Mouse (Mus musculus): Measurements from ENCODE around the gene Egfl6. TPM values are rescaled to one million over a fixed set of nuclear protein-coding genes. Genes with fewer than 3 reads are reported as not detected.

Egfl6 gene
- polyA plus RNA-seq, 1 experiment = not detected

- 68% methylated on average over 1 of the region's 1 CpGs for WGBS
- Histone ChIP-seq H3K4me3 (ENCODE audit: insufficient read depth, low read depth, low read length) (no peak overlapping the region), H3K27ac (ENCODE audit: insufficient read depth, low read depth, low read length) (no peak overlapping the region), H3K4me1 (ENCODE audit: control insufficient read depth, insufficient read depth, low read length) (no peaks in the 10 kb centered on the region)
- TF ChIP-seq CTCF (IDR thresholded peaks at IDR 0.05; ENCODE audit: insufficient read depth, low read depth, low read length) = no peak
- no peak for TF ChIP-seq POLR2A (IDR thresholded peaks at IDR 0.05; ENCODE audit: insufficient read depth, low read depth, low read length)
These were observed 9.4 kb downstream of the Egfl6 start for GRCm38 (mm10) chrX:166576111-166576510.

DNA sequence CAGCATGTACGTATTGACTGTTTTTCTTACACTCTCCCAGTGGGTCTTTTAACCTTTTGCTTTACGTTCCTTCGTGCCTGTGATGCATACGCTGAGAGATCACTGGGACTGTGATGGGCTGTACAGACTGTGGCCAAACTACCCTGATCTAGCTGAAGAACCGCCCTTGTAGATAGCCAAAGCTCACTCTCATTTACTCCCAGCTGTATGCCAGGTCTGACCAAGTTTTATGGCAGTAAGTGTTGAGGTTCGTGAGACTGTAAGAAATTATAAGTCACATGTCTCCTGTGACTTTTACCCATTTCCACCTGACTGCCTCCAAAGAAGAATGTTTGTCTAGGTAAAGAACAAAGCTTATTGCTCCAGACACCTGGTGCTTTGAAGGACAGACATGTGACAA lies 19.5 kb downstream of the Egfl6 start:
- 89% methylated on average over 6 of the region's 6 CpGs for WGBS
- Histone ChIP-seq H3K4me1 (ENCODE audit: control insufficient read depth, insufficient read depth, low read length) (no peaks in the 10 kb centered on the region), H3K4me3 (ENCODE audit: insufficient read depth, low read depth, low read length) (no peak overlapping the region), H3K27ac (ENCODE audit: insufficient read depth, low read depth, low read length) (no peak overlapping the region)
- no peak for TF ChIP-seq POLR2A (IDR thresholded peaks at IDR 0.05; ENCODE audit: insufficient read depth, low read depth, low read length)
- TF ChIP-seq CTCF (IDR thresholded peaks at IDR 0.05; ENCODE audit: insufficient read depth, low read depth, low read length) = no peak

DNA sequence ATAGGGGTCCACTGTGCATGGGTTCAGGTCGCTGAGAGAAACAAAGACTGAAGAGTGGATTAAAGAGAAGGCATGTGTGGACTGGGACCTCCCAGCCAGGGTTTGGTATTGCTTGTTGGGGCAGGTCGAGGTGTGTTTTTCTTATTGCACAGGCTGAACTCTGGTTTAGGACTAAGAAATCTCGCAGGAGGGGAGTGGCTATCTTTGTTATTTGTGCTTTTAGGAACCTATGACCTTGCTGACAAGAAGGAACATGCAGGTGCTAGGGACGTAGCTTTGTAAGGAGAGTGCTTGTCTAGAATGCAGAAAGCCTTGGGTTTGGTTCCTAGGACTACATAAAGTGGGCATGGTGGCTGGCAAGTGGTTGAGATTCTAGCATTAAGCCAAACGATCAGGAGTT lies 20.1 kb downstream of the Egfl6 start:
- TF ChIP-seq CTCF (IDR thresholded peaks at IDR 0.05; ENCODE audit: insufficient read depth, low read depth, low read length) = no peak
- no peak overlapping the region for H3K27ac ChIP-seq (ENCODE audit: insufficient read depth, low read depth, low read length)
- WGBS = 75% methylated on average over 5 of the region's 5 CpGs

GRCm38 (mm10) chrX:166564900-166565299 lies 20.6 kb downstream of the Egfl6 start:
- H3K4me1 ChIP-seq (ENCODE audit: control insufficient read depth, insufficient read depth, low read length) = no peaks in the 10 kb centered on the region
- H3K4me3 ChIP-seq (ENCODE audit: insufficient read depth, low read depth, low read length) = no peak overlapping the region
- WGBS = 77% methylated on average over 5 of the region's 5 CpGs
- TF ChIP-seq POLR2A (IDR thresholded peaks at IDR 0.05; ENCODE audit: insufficient read depth, low read depth, low read length) (no peak), CTCF (IDR thresholded peaks at IDR 0.05; ENCODE audit: insufficient read depth, low read depth, low read length) (no peak)
- no peak overlapping the region for H3K27ac ChIP-seq (ENCODE audit: insufficient read depth, low read depth, low read length)

More for the DNA sequence above, 20.1 kb downstream of the Egfl6 start:
- no peak overlapping the region for H3K4me3 ChIP-seq (ENCODE audit: insufficient read depth, low read depth, low read length)
- no peaks in the 10 kb centered on the region for H3K4me1 ChIP-seq (ENCODE audit: control insufficient read depth, insufficient read depth, low read length)

- 54% methylated on average over 3 of the region's 3 CpGs for WGBS
- no peaks in the 10 kb centered on the region for H3K4me1 ChIP-seq (ENCODE audit: control insufficient read depth, insufficient read depth, low read length)
- TF ChIP-seq POLR2A (IDR thresholded peaks at IDR 0.05; ENCODE audit: insufficient read depth, low read depth, low read length) = no peak
- no peak for TF ChIP-seq CTCF (IDR thresholded peaks at IDR 0.05; ENCODE audit: insufficient read depth, low read depth, low read length)
These were observed 26.2 kb downstream of the Egfl6 start for GRCm38 (mm10) chrX:166559333-166559732.

GRCm38 (mm10) chrX:166552355-166552754 lies 33.2 kb downstream of the Egfl6 start:
- Histone ChIP-seq H3K27ac (ENCODE audit: insufficient read depth, low read depth, low read length) (no peak overlapping the region), H3K4me1 (ENCODE audit: control insufficient read depth, insufficient read depth, low read length) (no peaks in the 10 kb centered on the region), H3K4me3 (ENCODE audit: insufficient read depth, low read depth, low read length) (no peak overlapping the region)
- TF ChIP-seq POLR2A (IDR thresholded peaks at IDR 0.05; ENCODE audit: insufficient read depth, low read depth, low read length) = no peak
- TF ChIP-seq CTCF (IDR thresholded peaks at IDR 0.05; ENCODE audit: insufficient read depth, low read depth, low read length) = no peak
- 77% methylated on average over 7 of the region's 7 CpGs for WGBS

More at GRCm38 (mm10) chrX:166559333-166559732, 26.2 kb downstream of the Egfl6 start:
- Histone ChIP-seq H3K4me3 (ENCODE audit: insufficient read depth, low read depth, low read length) (no peak overlapping the region), H3K27ac (ENCODE audit: insufficient read depth, low read depth, low read length) (no peak overlapping the region)

DNA sequence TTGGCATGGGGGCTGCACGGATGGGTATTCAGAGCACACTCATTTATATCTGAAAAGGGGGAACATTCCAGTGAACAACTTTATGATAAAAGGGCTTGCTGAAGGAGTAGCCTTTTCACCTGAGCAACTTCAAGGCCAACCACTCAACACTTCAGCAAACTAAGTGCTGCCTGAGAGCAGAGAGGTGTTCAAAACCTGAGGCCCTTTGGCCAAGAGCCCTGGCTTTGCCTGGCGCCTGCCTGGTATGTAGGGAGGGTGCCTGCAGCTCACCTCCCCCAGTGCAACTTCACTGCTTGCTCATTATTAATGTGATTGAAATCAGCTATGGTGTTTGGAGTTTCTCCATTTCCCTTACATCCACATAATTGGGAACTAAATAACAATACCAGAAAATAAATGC lies 39.0 kb downstream of the Egfl6 start:
- Histone ChIP-seq H3K27ac (ENCODE audit: insufficient read depth, low read depth, low read length) (no peak overlapping the region), H3K4me1 (ENCODE audit: control insufficient read depth, insufficient read depth, low read length) (no peaks in the 10 kb centered on the region), H3K4me3 (ENCODE audit: insufficient read depth, low read depth, low read length) (no peak overlapping the region)
- TF ChIP-seq CTCF (IDR thresholded peaks at IDR 0.05; ENCODE audit: insufficient read depth, low read depth, low read length) (no peak), POLR2A (IDR thresholded peaks at IDR 0.05; ENCODE audit: insufficient read depth, low read depth, low read length) (no peak)
- 75% methylated on average over 2 of the region's 2 CpGs for WGBS

- Histone ChIP-seq H3K27ac (ENCODE audit: insufficient read depth, low read depth, low read length) (no peak overlapping the region), H3K4me1 (ENCODE audit: control insufficient read depth, insufficient read depth, low read length) (no peaks in the 10 kb centered on the region), H3K4me3 (ENCODE audit: insufficient read depth, low read depth, low read length) (no peak overlapping the region)
- TF ChIP-seq CTCF (IDR thresholded peaks at IDR 0.05; ENCODE audit: insufficient read depth, low read depth, low read length) (no peak), POLR2A (IDR thresholded peaks at IDR 0.05; ENCODE audit: insufficient read depth, low read depth, low read length) (no peak)
- 71% methylated on average over 4 of the region's 4 CpGs for WGBS
These were observed 50.4 kb downstream of the Egfl6 start for GRCm38 (mm10) chrX:166535138-166535537.

DNA sequence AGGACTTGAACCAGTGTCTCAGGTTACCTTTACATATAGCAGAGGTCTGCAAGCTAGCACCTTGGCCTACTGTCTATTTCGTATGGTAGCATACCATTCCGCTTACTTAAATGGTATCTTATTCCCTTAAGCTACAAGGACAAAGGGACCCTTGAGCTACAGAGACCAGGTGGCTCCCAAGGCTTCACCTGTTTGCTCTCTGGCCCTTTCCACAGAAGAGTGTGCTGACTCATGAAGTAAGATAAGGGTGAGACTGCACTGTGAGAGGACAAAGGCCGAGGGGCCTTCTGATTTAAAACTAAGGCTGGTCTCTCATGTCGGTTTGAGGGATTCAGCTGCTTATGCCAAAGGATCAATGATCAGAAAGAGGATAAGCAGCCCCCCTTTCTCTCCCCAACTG lies 52.1 kb downstream of the Egfl6 start:
- Histone ChIP-seq H3K27ac (ENCODE audit: insufficient read depth, low read depth, low read length) (no peak overlapping the region), H3K4me1 (ENCODE audit: control insufficient read depth, insufficient read depth, low read length) (no peaks in the 10 kb centered on the region), H3K4me3 (ENCODE audit: insufficient read depth, low read depth, low read length) (no peak overlapping the region)
- TF ChIP-seq CTCF (IDR thresholded peaks at IDR 0.05; ENCODE audit: insufficient read depth, low read depth, low read length) = no peak
- no peak for TF ChIP-seq POLR2A (IDR thresholded peaks at IDR 0.05; ENCODE audit: insufficient read depth, low read depth, low read length)
- 83% methylated on average over 4 of the region's 4 CpGs for WGBS

DNA sequence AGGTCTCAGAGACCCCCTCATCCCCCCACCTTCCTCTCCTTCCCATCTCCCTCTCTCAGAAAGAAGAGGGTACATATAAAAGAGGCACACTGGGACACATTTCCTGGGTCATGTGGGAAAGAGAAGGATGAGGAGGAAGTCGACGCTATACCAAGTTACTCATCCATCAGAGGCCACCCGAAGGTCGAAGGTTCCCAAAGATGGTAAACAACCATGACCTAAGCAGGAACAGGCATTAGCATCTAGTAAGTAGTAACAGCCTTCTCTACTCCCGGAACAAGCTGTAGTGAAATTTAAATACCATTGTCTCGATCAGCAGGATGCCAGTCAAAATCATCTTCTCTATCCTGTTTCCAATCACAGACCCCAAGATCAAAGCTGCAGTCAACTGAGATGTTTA lies 53.8 kb downstream of the Egfl6 start:
- no peak overlapping the region for H3K27ac ChIP-seq (ENCODE audit: insufficient read depth, low read depth, low read length)
- WGBS = 50% methylated on average over 6 of the region's 6 CpGs
- H3K4me1 ChIP-seq (ENCODE audit: control insufficient read depth, insufficient read depth, low read length) = no peaks in the 10 kb centered on the region
- TF ChIP-seq CTCF (IDR thresholded peaks at IDR 0.05; ENCODE audit: insufficient read depth, low read depth, low read length) (no peak), POLR2A (IDR thresholded peaks at IDR 0.05; ENCODE audit: insufficient read depth, low read depth, low read length) (no peak)
- H3K4me3 ChIP-seq (ENCODE audit: insufficient read depth, low read depth, low read length) = no peak overlapping the region
